2 mouse cellular contexts compared by ENCODE assay signal in the genomic region with DNA sequence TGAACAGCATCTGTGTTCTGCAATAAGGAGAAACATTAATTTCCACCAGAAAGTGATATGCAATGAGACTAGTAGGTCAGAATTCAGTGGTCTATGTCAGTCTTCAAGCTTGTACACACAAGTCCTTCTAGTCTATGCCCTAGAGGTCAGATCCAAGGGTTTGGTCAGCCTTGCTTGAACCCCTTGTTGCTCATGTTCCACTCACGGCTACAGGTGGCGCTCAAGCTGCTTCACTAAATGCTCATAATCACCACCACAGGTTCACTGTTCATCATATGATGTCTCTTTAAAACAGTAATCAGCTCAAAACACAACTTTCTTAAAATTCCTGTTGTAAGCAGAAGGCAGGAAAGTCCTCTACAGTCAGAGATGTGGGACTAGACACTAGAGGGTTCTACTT.
TF ChIP-seq lines count a peak whose summit lies in the region.

No protein-coding gene starts in this region.

TF ChIP-seq in CH12.LX, 34 proteins besides CTCF, POLR2A, EP300 and RAD21:
- no peak for TF ChIP-seq NELFE (IDR thresholded peaks at IDR 0.05; ENCODE audit: low read depth, low read length)
- peak; percentile 19; the same call in 1 of the 2 replicates for TF ChIP-seq SMC3 (IDR thresholded peaks at IDR 0.05; ENCODE audit: low read depth, low read length)
- no peak for TF ChIP-seq RCOR1 (conservative IDR thresholded peaks at IDR 0.05; ENCODE audit: low read depth, low read length)
TF ChIP-seq in CH12.LX: peak in this region for 1.

TF ChIP-seq in MEL, 35 proteins besides CTCF, POLR2A, EP300 and RAD21:
- TF ChIP-seq ETS1 (IDR thresholded peaks at IDR 0.05; ENCODE audit: low read depth, low read length) (no peak), POLR2AphosphoS5 (IDR thresholded peaks at IDR 0.05; ENCODE audit: borderline replicate concordance, low read depth, low read length) (no peak), ELF1 (IDR thresholded peaks at IDR 0.05; ENCODE audit: low read depth, low read length) (no peak), MAX (IDR thresholded peaks at IDR 0.05; ENCODE audit: low read length) (no peak), KAT2A (conservative IDR thresholded peaks at IDR 0.05; ENCODE audit: low read depth, low read length) (no peak), NRF1 (IDR thresholded peaks at IDR 0.05; ENCODE audit: insufficient read depth, low read depth, low read length, poor library complexity, severe bottlenecking) (no peak)
